Mouse (Mus musculus) midbrain, embryonic 11.5 days (tissue): ENCODE data around the gene Zbtb25. TPM values are rescaled to one million over a fixed set of nuclear protein-coding genes. Genes with fewer than 3 reads are reported as not detected.

Experiments used
- ATAC-seq: fragments of 200-750 bp; cut with Nextera tagmentation; 2 replicates; pipeline ENCODE4 v1.8.0; 2017; ENCODE audit warnings: moderate TSS enrichment, moderate library complexity; ENCODE audit not compliant: low FRiP score
- DNase-seq: peaks from one replicate; pipeline ENCODE4 v3.0.0; 2015; ENCODE audit warnings: low spot score; ENCODE audit errors: missing footprints
- H3K27ac ChIP-seq: fragments of 300-500 bp; sonication (generic); 2 replicates; pipeline ENCODE4 v1.5.1; 2014; ENCODE audit warnings: low read depth, low read length
- H3K27me3 ChIP-seq: fragments of 300-500 bp; sonication (generic); 2 replicates; pipeline ENCODE4 v1.6.1; 2014; ENCODE audit warnings: mild to moderate bottlenecking, low read length, moderate library complexity, mixed read lengths; ENCODE audit not compliant: control insufficient read depth, insufficient read depth
- H3K36me3 ChIP-seq: fragments of 300-500 bp; sonication (generic); 2 replicates; pipeline ENCODE4 v1.6.1; 2014; ENCODE audit warnings: mild to moderate bottlenecking, low read length, moderate library complexity, mixed read lengths; ENCODE audit not compliant: control insufficient read depth, insufficient read depth
- H3K4me1 ChIP-seq: fragments of 300-500 bp; sonication (generic); 2 replicates; pipeline ENCODE4 v1.6.1; 2014; ENCODE audit warnings: low read length; ENCODE audit not compliant: control insufficient read depth, insufficient read depth
- H3K4me2 ChIP-seq: fragments of 300-500 bp; sonication (generic); 2 replicates; pipeline ENCODE4 v1.6.1; 2014; ENCODE audit warnings: mild to moderate bottlenecking, moderate library complexity
- H3K4me3 ChIP-seq: fragments of 300-500 bp; sonication (generic); 2 replicates; pipeline ENCODE4 v1.5.1; 2014; ENCODE audit warnings: low read depth, low read length
- H3K9ac ChIP-seq: fragments of 300-500 bp; sonication (generic); 2 replicates; pipeline ENCODE4 v1.6.1; 2014; ENCODE audit warnings: low read length
- H3K9me3 ChIP-seq: fragments of 300-500 bp; sonication (generic); 2 replicates; pipeline ENCODE4 v1.6.1; 2016; ENCODE audit warnings: low read length; ENCODE audit not compliant: control insufficient read depth
- WGBS: fragments of 180-500 bp; shearing (Covaris S2); extraction: QIAGEN DNeasy Blood & Tissue Kit; methylation state at CpG from one replicate; pipeline ENCODE4 v1.1.7; 2014; 5-methylcytosine and 5-hydroxymethylcytosine counted together
- polyA plus RNA-seq: library from polyadenylated mRNA; unstranded; fragments of >200 nt; fragmentation: Nextera tagmentation; extraction: Ambion mirVana; gene quantifications from 2 replicates; pipeline ENCODE4 v1.2.1, GENCODE M21; 2014

Gene Zbtb25
- polyA plus RNA-seq, 1 experiment from 2014 or later, result 20.9 TPM

DNA sequence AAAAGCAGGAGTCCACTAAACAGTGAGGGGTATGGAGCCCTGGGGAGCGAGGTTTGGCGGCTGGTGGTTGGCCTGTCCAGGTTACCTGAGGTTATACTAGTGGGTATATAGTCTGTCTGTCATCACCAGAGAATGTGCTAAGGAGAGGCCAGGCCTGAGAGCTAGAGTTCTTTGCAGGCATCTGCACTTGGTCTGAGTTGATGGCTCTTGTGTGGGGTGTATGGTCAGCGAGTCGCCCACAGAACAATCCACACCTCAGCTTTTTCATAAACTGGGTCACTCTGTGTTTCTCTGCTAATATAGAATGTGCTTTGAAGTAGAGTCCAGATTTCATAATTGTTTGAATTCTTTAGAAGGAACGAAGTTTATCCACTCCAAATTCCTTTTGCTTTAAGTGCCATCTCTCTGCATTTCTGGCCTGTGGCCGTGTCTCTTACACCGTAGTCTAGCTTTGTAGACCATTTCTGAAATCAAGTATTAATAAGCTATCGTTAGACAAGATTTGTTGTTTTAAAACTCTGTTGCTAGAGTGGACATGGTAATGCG, 70.0 kb downstream of the Zbtb25 start:
- Histone ChIP-seq H3K36me3 (no peaks in the 10 kb centered on the region; the same call in 1 of the 2 replicates), H3K4me1 (no peaks in the 10 kb centered on the region), H3K9ac (no peak overlapping the region)

DNA sequence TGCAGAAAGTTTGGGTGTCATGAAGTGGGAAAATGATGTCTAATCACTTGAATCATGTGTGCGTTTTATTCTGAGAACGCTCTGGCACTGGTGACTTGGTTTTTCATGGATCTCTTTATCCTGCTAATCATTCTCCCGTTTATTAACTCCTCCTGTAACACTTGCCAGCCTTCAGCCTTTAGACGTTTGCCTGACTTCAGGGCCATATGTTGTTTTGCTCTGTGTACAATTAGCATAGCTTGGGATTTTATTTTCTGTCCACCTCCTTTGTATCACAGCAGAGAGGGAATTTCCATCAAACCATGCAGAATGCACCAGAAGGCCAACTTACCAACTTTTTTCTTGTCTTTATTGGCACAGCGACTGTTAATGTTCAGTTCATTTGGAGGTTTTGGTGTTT, 71.6 kb downstream of the Zbtb25 start:
- DNase-seq (no peak), ATAC-seq (no peak)
- H3K27ac ChIP-seq, result no peak overlapping the region
- H3K27me3 ChIP-seq, result no peaks in the 10 kb centered on the region
- no peak overlapping the region for H3K4me2 ChIP-seq
- no peaks in the 10 kb centered on the region for H3K4me1 ChIP-seq
- H3K4me3 ChIP-seq, result no peak overlapping the region
- WGBS, result 92% methylated on average over 5 of the region's 5 CpGs
- no peaks in the 10 kb centered on the region for H3K9me3 ChIP-seq
- H3K9ac ChIP-seq, result no peak overlapping the region
- H3K36me3 ChIP-seq, result no peaks in the 10 kb centered on the region; the same call in 1 of the 2 replicates

More for the DNA sequence above, 70.0 kb downstream of the Zbtb25 start:
- ATAC-seq, result no peak
- no peak overlapping the region for H3K4me2 ChIP-seq
- no peaks in the 10 kb centered on the region for H3K9me3 ChIP-seq
- H3K27me3 ChIP-seq, result no peaks in the 10 kb centered on the region
- DNase-seq, result peak; percentile 49
- H3K27ac ChIP-seq, result no peak overlapping the region
- no peak overlapping the region for H3K4me3 ChIP-seq
- WGBS, result 93% methylated on average over 9 of the region's 9 CpGs

Other genes with a start within 250 kb of the Zbtb25 start
- gene Esr2, start 192.3 kb downstream of the Zbtb25 start, polyA plus RNA-seq, result 0.07 and 0.21 TPM in 2 replicates
- gene Tex21, start 122.9 kb downstream of the Zbtb25 start, polyA plus RNA-seq, result not detected in 2 replicates
- 62.9 and 63.9 TPM in 2 replicates for gene Mthfd1, start 114.3 kb downstream of the Zbtb25 start, polyA plus RNA-seq
- gene Akap5, start 44.7 kb downstream of the Zbtb25 start, polyA plus RNA-seq, result 4.1 TPM in 2 replicates
- 7.6 and 7.8 TPM in 2 replicates for gene Zbtb1, start 664 bp upstream of the Zbtb25 start, polyA plus RNA-seq
- 5.1 and 7.0 TPM in 2 replicates for gene Hspa2, start 34.6 kb upstream of the Zbtb25 start, polyA plus RNA-seq
- gene Ppp1r36, start 47.9 kb upstream of the Zbtb25 start, polyA plus RNA-seq, result 0.39 and 0.51 TPM in 2 replicates
- gene Plekhg3, start 161.3 kb upstream of the Zbtb25 start, polyA plus RNA-seq, result 0.62 and 1.3 TPM in 2 replicates